Mouse (Mus musculus) heart, postnatal 4 days (tissue): ENCODE results near the gene Fam240a. TPM values are rescaled to one million over a fixed set of nuclear protein-coding genes. Genes with fewer than 3 reads are reported as not detected.

Source experiments
- DNase-seq: peaks from one replicate; pipeline ENCODE4 v3.0.0; 2021
- total RNA-seq, 2 experiments: library from RNA; stranded (reverse); gene quantifications; 2 replicates each; pipeline ENCODE4 v1.2.3; 2021

Gene Fam240a
- not detected for total RNA-seq

GRCm38 (mm10) chr9:110916786-110917185 is at the start of gene Fam240a:
TSS of gene Fam240a (minus strand) at chr9:110916861.
- no peak for DNase-seq

GRCm38 (mm10) chr9:110965910-110966231 is 49.2 kb upstream of the Fam240a start:
- no peak for DNase-seq

GRCm38 (mm10) chr9:110965062-110965909 is 48.6 kb upstream of the Fam240a start:
- no peak for DNase-seq

- DNase-seq: peak; percentile 38
These were observed 47.0 kb upstream of the Fam240a start for GRCm38 (mm10) chr9:110963566-110964115.

GRCm38 (mm10) chr9:110961386-110961785 is 44.7 kb upstream of the Fam240a start:
- no peak for DNase-seq

GRCm38 (mm10) chr9:110960230-110961149 is 43.8 kb upstream of the Fam240a start:
- no peak for DNase-seq

- DNase-seq: no peak
These were observed 43.0 kb upstream of the Fam240a start for GRCm38 (mm10) chr9:110959669-110960068.

GRCm38 (mm10) chr9:110955962-110956361 is 39.3 kb upstream of the Fam240a start:
- DNase-seq: peak; percentile 48

GRCm38 (mm10) chr9:110954681-110955445 is 38.2 kb upstream of the Fam240a start:
- DNase-seq: no peak

GRCm38 (mm10) chr9:110953550-110954461 is 37.1 kb upstream of the Fam240a start:
- peak; percentile 87 for DNase-seq

GRCm38 (mm10) chr9:110952931-110953549 is 36.4 kb upstream of the Fam240a start:
- DNase-seq: no peak

- peak; percentile 36 for DNase-seq
These were observed 35.7 kb upstream of the Fam240a start for GRCm38 (mm10) chr9:110952398-110952797.

- DNase-seq: no peak
These were observed 35.2 kb upstream of the Fam240a start for GRCm38 (mm10) chr9:110951866-110952265.

- DNase-seq: no peak
These were observed 34.7 kb upstream of the Fam240a start, which contains the start of gene Lrrc2 for GRCm38 (mm10) chr9:110951397-110951796. TSS of gene Lrrc2 (plus strand) at chr9:110951545.

GRCm38 (mm10) chr9:110950109-110950508 is 33.4 kb upstream of the Fam240a start:
- DNase-seq: no peak

- no peak for DNase-seq
These were observed 32.2 kb upstream of the Fam240a start for GRCm38 (mm10) chr9:110948813-110949310.

GRCm38 (mm10) chr9:110947900-110948299 is 31.2 kb upstream of the Fam240a start:
- DNase-seq: no peak

- no peak for DNase-seq
These were observed 30.6 kb upstream of the Fam240a start for GRCm38 (mm10) chr9:110947261-110947661.

GRCm38 (mm10) chr9:110946548-110947044 is 29.9 kb upstream of the Fam240a start:
- DNase-seq: no peak

GRCm38 (mm10) chr9:110945926-110946325 is 29.3 kb upstream of the Fam240a start, which contains the start of gene Tdgf1:
TSS of gene Tdgf1 (minus strand) at chr9:110946158.
- DNase-seq: no peak
